Mouse (Mus musculus) MEL (cell line): ENCODE data around the gene Fam43b. TPM values are rescaled to one million over a fixed set of nuclear protein-coding genes. Genes with fewer than 3 reads are reported as not detected.

Experiments used
- DNase-seq: peaks from one replicate; pipeline ENCODE4 v3.0.0; 2011; ENCODE audit warnings: low read depth, low spot score
- H3K27ac ChIP-seq: 2 replicates; pipeline ENCODE4 v1.5.1; 2012; ENCODE audit warnings: low read depth, mild to moderate bottlenecking, control low read depth, low read length, moderate library complexity; ENCODE audit not compliant: control insufficient read depth
- H3K27me3 ChIP-seq, 2 experiments: fragments of 150-350 bp in 1 of 2; sonication (generic) in 1 of 2; 2 replicates each; pipeline ENCODE4 v1.6.1; 2012; ENCODE audit warnings: low read length in 2 of 2, mild to moderate bottlenecking in 2 of 2, improper control_type of control experiment in 1 of 2, moderate library complexity in 1 of 2; ENCODE audit not compliant: insufficient read depth in 2 of 2, control insufficient read depth in 1 of 2
- H3K36me3 ChIP-seq, 2 experiments: 2 replicates each; pipeline ENCODE4 v1.6.1; 2012 to 2014; ENCODE audit warnings: low read length in 2 of 2, improper control_type of control experiment in 1 of 2, inconsistent platforms in 1 of 2, mild to moderate bottlenecking in 1 of 2; ENCODE audit not compliant: insufficient read depth in 2 of 2, control insufficient read depth in 1 of 2
- H3K4me1 ChIP-seq, 2 experiments: fragments of 150-350 bp in 1 of 2; sonication (generic) in 1 of 2; 2 replicates each; pipeline ENCODE4 v1.6.1; 2012; ENCODE audit warnings: low read length in 2 of 2, improper control_type of control experiment in 1 of 2, mild to moderate bottlenecking in 1 of 2; ENCODE audit not compliant: insufficient read depth in 2 of 2, control insufficient read depth in 1 of 2
- H3K4me3 ChIP-seq, 2 experiments: fragments of 150-350 bp in 1 of 2; sonication (generic) in 1 of 2; 2 replicates each; pipeline ENCODE4 v1.5.1; 2012; ENCODE audit warnings: low read depth in 2 of 2, low read length in 2 of 2, mild to moderate bottlenecking in 2 of 2, moderate library complexity in 2 of 2, control low read depth in 1 of 2, improper control_type of control experiment in 1 of 2; ENCODE audit not compliant: control insufficient read depth in 1 of 2, insufficient read depth in 1 of 2
- H3K79me2 ChIP-seq: 2 replicates; pipeline ENCODE4 v1.6.1; 2012; ENCODE audit warnings: mild to moderate bottlenecking, low read length, moderate library complexity; ENCODE audit not compliant: control insufficient read depth, poor library complexity, insufficient read depth
- H3K9ac ChIP-seq: 2 replicates; pipeline ENCODE4 v1.6.1; 2012; ENCODE audit warnings: low read depth, mild to moderate bottlenecking, control low read depth, low read length, moderate library complexity; ENCODE audit not compliant: control insufficient read depth, poor library complexity, severe bottlenecking
- H3K9me3 ChIP-seq: fragments of 150-350 bp; sonication (generic); replicated peaks from 2 replicates; pipeline ENCODE4 v1.6.1; 2012; ENCODE audit warnings: mild to moderate bottlenecking, low read length, improper control_type of control experiment, moderate library complexity; ENCODE audit not compliant: insufficient read depth
- CHD1 ChIP-seq: IDR thresholded peaks from 2 replicates; pipeline ENCODE4 v1.6.1; 2012; ENCODE audit warnings: low read depth, mild to moderate bottlenecking, inconsistent platforms, low read length, improper control_type of control experiment
- CHD2 ChIP-seq: IDR thresholded peaks from 2 replicates; pipeline ENCODE4 v1.6.1; 2011; ENCODE audit warnings: low read length, improper control_type of control experiment
- EP300 ChIP-seq, 2 experiments: IDR thresholded peaks; 2 replicates each; pipeline ENCODE4 v1.6.1; 2011; ENCODE audit warnings: improper control_type of control experiment in 2 of 2, low read length in 2 of 2, low read depth in 1 of 2, mild to moderate bottlenecking in 1 of 2
- GABPA ChIP-seq: IDR thresholded peaks from 2 replicates; pipeline ENCODE4 v1.6.1; 2012; ENCODE audit warnings: low read depth, mild to moderate bottlenecking, inconsistent platforms, low read length, improper control_type of control experiment, moderate library complexity
- JUND ChIP-seq: IDR thresholded peaks from 2 replicates; pipeline ENCODE4 v1.6.1; 2011; ENCODE audit warnings: low read depth, mild to moderate bottlenecking, improper control_type of control experiment, low read length
- MAX ChIP-seq: IDR thresholded peaks from 2 replicates; pipeline ENCODE4 v1.6.1; 2011; ENCODE audit warnings: low read length, improper control_type of control experiment
- MEF2A ChIP-seq: IDR thresholded peaks from 2 replicates; pipeline ENCODE4 v1.6.1; 2014; ENCODE audit warnings: low read depth, mild to moderate bottlenecking, inconsistent platforms, low read length, improper control_type of control experiment; ENCODE audit not compliant: poor library complexity, insufficient replicate concordance, severe bottlenecking; ENCODE audit errors: extremely low read depth
- MXI1 ChIP-seq: IDR thresholded peaks from 2 replicates; pipeline ENCODE4 v1.6.1; 2011; ENCODE audit warnings: mild to moderate bottlenecking, low read depth, low read length, improper control_type of control experiment
- MYB ChIP-seq: IDR thresholded peaks from 2 replicates; pipeline ENCODE4 v1.6.1; 2011; ENCODE audit warnings: mild to moderate bottlenecking, low read depth, low read length, improper control_type of control experiment
- MYC ChIP-seq: IDR thresholded peaks from 2 replicates; pipeline ENCODE4 v1.6.1; 2011; ENCODE audit warnings: low read depth, mild to moderate bottlenecking, low read length, improper control_type of control experiment, moderate library complexity
- NELFE ChIP-seq: IDR thresholded peaks from 2 replicates; pipeline ENCODE4 v1.6.1; 2011; ENCODE audit warnings: low read depth, low read length, improper control_type of control experiment
- POLR2A ChIP-seq, 2 experiments: IDR thresholded peaks; 2 replicates each; pipeline ENCODE4 v1.6.1; 2011 to 2012; ENCODE audit warnings: low read length in 2 of 2, mild to moderate bottlenecking in 2 of 2, control low read depth in 1 of 2, improper control_type of control experiment in 1 of 2, low read depth in 1 of 2, moderate library complexity in 1 of 2; ENCODE audit not compliant: control insufficient read depth in 1 of 2, insufficient read depth in 1 of 2, poor library complexity in 1 of 2
- RCOR1 ChIP-seq: IDR thresholded peaks from 2 replicates; pipeline ENCODE4 v1.6.1; 2012; ENCODE audit warnings: low read depth, mild to moderate bottlenecking, inconsistent platforms, low read length, improper control_type of control experiment
- SIN3A ChIP-seq: IDR thresholded peaks from 2 replicates; pipeline ENCODE4 v1.6.1; 2012; ENCODE audit warnings: low read length, improper control_type of control experiment, inconsistent platforms
- TAL1 ChIP-seq: IDR thresholded peaks from 2 replicates; pipeline ENCODE4 v1.6.1; 2012; ENCODE audit warnings: mild to moderate bottlenecking, inconsistent platforms, low read length, moderate library complexity, mixed read lengths
- UBTF ChIP-seq: IDR thresholded peaks from 2 replicates; pipeline ENCODE4 v1.6.1; 2012; ENCODE audit warnings: low read depth, mild to moderate bottlenecking, inconsistent platforms, low read length, improper control_type of control experiment, moderate library complexity, borderline replicate concordance; ENCODE audit not compliant: insufficient read depth
- USF1 ChIP-seq: IDR thresholded peaks from 2 replicates; pipeline ENCODE4 v1.6.1; 2014; ENCODE audit warnings: low read depth, mild to moderate bottlenecking, inconsistent platforms, low read length, improper control_type of control experiment, moderate library complexity
- ZKSCAN1 ChIP-seq: IDR thresholded peaks from 2 replicates; pipeline ENCODE4 v1.6.1; 2012; ENCODE audit warnings: low read depth, mild to moderate bottlenecking, inconsistent platforms, low read length, improper control_type of control experiment, moderate library complexity
- polyA plus RNA-seq, 2 experiments: library from polyadenylated mRNA; stranded (reverse) in 1 of 2; unstranded in 1 of 2; fragments of >175 nt in 1 of 2; fragments of >200 nt in 1 of 2; gene quantifications; 2 replicates each; pipeline versions ENCODE4 v1.2.1 to v1.2.4; 2012; ENCODE audit warnings: low replicate concordance in 2 of 2, low read depth in 1 of 2; ENCODE audit not compliant: insufficient read length in 2 of 2, insufficient read depth in 1 of 2, missing spikeins in 1 of 2
- total RNA-seq: library from RNA; depleted of rRNA; stranded (reverse); fragments of 300-350 nt; gene quantifications from 2 replicates; pipeline ENCODE4 v1.2.3, GENCODE M21; 2012

Fam43b gene
- total and polyA plus RNA-seq, 3 experiments: not detected

- TF ChIP-seq GABPA (no peak), USF1 (peak; percentile 96), NELFE (peak; percentile 75), MEF2A (no peak), JUND (no peak)
These were observed 38.3 kb upstream of the Fam43b start, which contains the start of gene Mul1 (continued) for GRCm38 (mm10) chr4:138434347-138435316.

- DNase-seq: no peak
- Histone ChIP-seq H3K27ac (no peak overlapping the region), H3K9ac (no peak overlapping the region), H3K4me3 (no peak overlapping the region), H3K4me1 (peaks cover 6 to 31% of the 10 kb centered on the region in 2 experiments), H3K27me3 (no peaks in the 10 kb centered on the region), H3K79me2 (peaks cover 16% of the 10 kb centered on the region), H3K36me3 (peaks cover 0 to 12% of the 10 kb centered on the region in 2 experiments; a peak in 2 of 4 replicates), H3K9me3 (no peaks in the 10 kb centered on the region)
- TF ChIP-seq SIN3A (no peak), MYC (no peak), POLR2A (IDR thresholded peaks at IDR 0.05; ENCODE audit: control insufficient read depth in 1 of 2, insufficient read depth in 1 of 2, low read depth in 1 of 2, low read length in 2 of 2, poor library complexity in 1 of 2) (no peak), MYB (no peak), MXI1 (no peak), RCOR1 (no peak), TAL1 (no peak), UBTF (no peak), CHD2 (no peak), ZKSCAN1 (no peak), MAX (no peak), MEF2A (no peak), GABPA (no peak), CHD1 (no peak), EP300 (IDR thresholded peaks at IDR 0.05; ENCODE audit: low read depth in 1 of 2, low read length in 2 of 2) (no peak)
These were observed 35.0 kb upstream of the Fam43b start for GRCm38 (mm10) chr4:138431340-138431739.
